In genomic region chr13:100601034-100601433, GRCm38 (mm10) we compare ENCODE assay signal across 16 mouse cellular contexts. TPM values are rescaled to one million over a fixed set of nuclear protein-coding genes. Genes with fewer than 3 reads are reported as not detected.
DNase-seq lines count a peak whose midpoint lies in the region; ATAC-seq and TF ChIP-seq lines count a peak whose summit lies in the region.
"Had no signal": no experiment of that assay in that cellular context is flagged by ENCODE, and none has a peak within 500 bp of the region (broad histone marks: within the 10 kb centered on the region; RNA-seq: fewer than 3 reads in every experiment).

No protein-coding gene starts in this region.

- H3K4me1 ChIP-seq in heart, embryonic 13.5 days: no peaks in the 10 kb centered on the region
- H3K4me1 ChIP-seq in brown adipose tissue, adult 24 weeks (ENCODE audit: control insufficient read depth, insufficient read depth, insufficient read length, low read length): peaks cover 3% of the 10 kb centered on the region; the same call in 1 of the 2 replicates
- H3K4me1 ChIP-seq in heart, embryonic 15.5 days (replicated peaks): 0 out of 2 replicates have a peak, but pooled peaks cover 2% of the 10 kb centered on the region
- H3K4me1 ChIP-seq in liver, embryonic 14.5 days (replicated peaks; ENCODE audit: control insufficient read depth in 2 of 2, insufficient read depth in 2 of 2, low read length in 1 of 2): peaks cover 0 to 11% of the 10 kb centered on the region in 2 experiments; a peak in 3 of 4 replicates
- no peaks in the 10 kb centered on the region for H3K4me1 ChIP-seq in hindbrain, postnatal 0 days (ENCODE audit: insufficient read depth, low read length)
- H3K4me1 ChIP-seq: hindbrain, embryonic 13.5 days; megakaryocyte, embryonic 14.5 days had no signal

- ATAC-seq in heart, embryonic 13.5 days (ENCODE audit: extremely low read depth, insufficient number of reproducible peaks, low FRiP score, low TSS enrichment): no peak
- ATAC-seq in heart, embryonic 15.5 days (replicated peaks; ENCODE audit: insufficient number of reproducible peaks, insufficient read depth, low FRiP score, low read depth): no peak
- peak; percentile 40 for ATAC-seq in liver, embryonic 14.5 days (ENCODE audit: insufficient read depth)
- ATAC-seq in hindbrain, postnatal 0 days: no peak

- H3K27me3 ChIP-seq in heart, embryonic 13.5 days (replicated peaks): no peaks in the 10 kb centered on the region
- H3K27me3 ChIP-seq in heart, embryonic 15.5 days: no peaks in the 10 kb centered on the region
- H3K27me3 ChIP-seq in liver, embryonic 14.5 days (ENCODE audit: control insufficient read depth, insufficient read depth, low read length): no peaks in the 10 kb centered on the region
- H3K27me3 ChIP-seq in hindbrain, postnatal 0 days (ENCODE audit: insufficient read depth, low read length): no peaks in the 10 kb centered on the region
- H3K27me3 ChIP-seq: hindbrain, embryonic 13.5 days; limb, embryonic 12.5 days; megakaryocyte, embryonic 14.5 days had no signal

- 0 out of 2 replicates have a peak overlapping the region, but pooled peaks have one; percentile 25 for H3K27ac ChIP-seq in heart, embryonic 13.5 days (replicated peaks)
- peak overlapping the region; percentile 60; the same call in 1 of the 2 replicates for H3K27ac ChIP-seq in brown adipose tissue, adult 24 weeks (replicated peaks; ENCODE audit: low read depth, low read length)
- peak overlapping the region; percentile 44; the same call in 1 of the 2 replicates for H3K27ac ChIP-seq in heart, embryonic 15.5 days
- H3K27ac ChIP-seq in liver, embryonic 14.5 days: no peak overlapping the region
- H3K27ac ChIP-seq in hindbrain, postnatal 0 days: no peak overlapping the region
- H3K27ac ChIP-seq: forebrain, embryonic 10.5 days; hindbrain, embryonic 13.5 days; limb, embryonic 12.5 days had no signal

- H3K9me3 ChIP-seq in heart, embryonic 13.5 days: no peaks in the 10 kb centered on the region
- H3K9me3 ChIP-seq in heart, embryonic 15.5 days (replicated peaks): no peaks in the 10 kb centered on the region
- H3K9me3 ChIP-seq in liver, embryonic 14.5 days (ENCODE audit: control insufficient read depth, low read length): no peaks in the 10 kb centered on the region
- H3K9me3 ChIP-seq in hindbrain, postnatal 0 days (ENCODE audit: low read length): no peaks in the 10 kb centered on the region
- H3K9me3 ChIP-seq: forebrain, embryonic 10.5 days; hindbrain, embryonic 13.5 days; limb, embryonic 12.5 days; megakaryocyte, embryonic 14.5 days had no signal

- peak overlapping the region; percentile 36 for H3K4me2 ChIP-seq in heart, embryonic 13.5 days
- peak overlapping the region; percentile 38 for H3K4me2 ChIP-seq in heart, embryonic 15.5 days
- peak overlapping the region; percentile 59 for H3K4me2 ChIP-seq in liver, embryonic 14.5 days (ENCODE audit: low read depth)
- H3K4me2 ChIP-seq in hindbrain, postnatal 0 days (ENCODE audit: low read depth, low read length): no peak overlapping the region
- H3K4me2 ChIP-seq: hindbrain, embryonic 13.5 days; limb, embryonic 12.5 days had no signal

- 26% methylated on average over 8 of the region's 8 CpGs for WGBS in heart, embryonic 13.5 days
- WGBS in heart, embryonic 15.5 days: 40% methylated on average over 8 of the region's 8 CpGs
- 30% methylated on average over 8 of the region's 8 CpGs for WGBS in liver, embryonic 14.5 days (ENCODE audit: insufficient replicate concordance)
- WGBS in hindbrain, postnatal 0 days: 65% methylated on average over 8 of the region's 8 CpGs

- H3K4me3 ChIP-seq in heart, embryonic 13.5 days: peak overlapping the region; percentile 25; the same call in 1 of the 2 replicates
- peak overlapping the region; percentile 36; the same call in 1 of the 2 replicates for H3K4me3 ChIP-seq in brown adipose tissue, adult 24 weeks (ENCODE audit: insufficient read depth, low read depth, low read length)
- peak overlapping the region; percentile 21 for H3K4me3 ChIP-seq in heart, embryonic 15.5 days
- H3K4me3 ChIP-seq in liver, embryonic 14.5 days (ENCODE audit: insufficient read depth in 1 of 2, low read depth in 2 of 2, low read length in 2 of 2): peak overlapping the region; percentile 27 to 31; a peak in 3 of 4 replicates
- no peak overlapping the region for H3K4me3 ChIP-seq in hindbrain, postnatal 0 days (ENCODE audit: low read length)
- H3K4me3 ChIP-seq: forebrain, embryonic 10.5 days; hindbrain, embryonic 13.5 days; limb, embryonic 12.5 days; megakaryocyte, embryonic 14.5 days had no signal

- no peak overlapping the region for H3K9ac ChIP-seq in heart, embryonic 13.5 days
- no peak overlapping the region for H3K9ac ChIP-seq in heart, embryonic 15.5 days
- peak overlapping the region; percentile 16 for H3K9ac ChIP-seq in liver, embryonic 14.5 days (replicated peaks)
- no peak overlapping the region for H3K9ac ChIP-seq in hindbrain, postnatal 0 days (replicated peaks; ENCODE audit: low read length)
- H3K9ac ChIP-seq: hindbrain, embryonic 13.5 days; limb, embryonic 12.5 days had no signal

- no peak for DNase-seq in heart, adult 8-10 months (ENCODE audit: low spot score)
- DNase-seq in liver, embryonic 14.5 days (ENCODE audit: low read depth in 3 of 3, low spot score in 3 of 3): no peak
- no peak for DNase-seq in hindbrain, postnatal 0 days (ENCODE audit: low spot score)
- no peak for DNase-seq in layer of hippocampus, adult 11-12 months (ENCODE audit: low spot score)
- DNase-seq: cerebellum, adult 2 months; embryo, embryonic 11 days; kidney, postnatal 25 days; layer of hippocampus, postnatal 36 days; thymus, postnatal 25 days had no signal

- TF ChIP-seq CTCF in liver, embryonic 14.5 days (IDR thresholded peaks at IDR 0.05; ENCODE audit: low read depth): no peak
- TF ChIP-seq CTCF in hindbrain, postnatal 0 days (IDR thresholded peaks at IDR 0.05; ENCODE audit: low read depth): no peak

- peaks cover 5% of the 10 kb centered on the region; the same call in 1 of the 2 replicates for H3K36me3 ChIP-seq in heart, embryonic 13.5 days
- H3K36me3 ChIP-seq in heart, embryonic 15.5 days: no peaks in the 10 kb centered on the region
- no peaks in the 10 kb centered on the region for H3K36me3 ChIP-seq in liver, embryonic 14.5 days (replicated peaks; ENCODE audit: control insufficient read depth, insufficient read depth, low read depth)
- H3K36me3 ChIP-seq in hindbrain, postnatal 0 days (ENCODE audit: insufficient read depth, low read length): no peaks in the 10 kb centered on the region
- H3K36me3 ChIP-seq: forebrain, embryonic 10.5 days; hindbrain, embryonic 13.5 days; limb, embryonic 12.5 days had no signal

- TF ChIP-seq EP300 in liver, embryonic 14.5 days (IDR thresholded peaks at IDR 0.05; ENCODE audit: low read depth): no peak

RNA-seq across cellular contexts. Expression of gene Marveld2, which starts 15.7 kb away (rescaled TPM):
- 4.0 TPM in 2 replicates for polyA plus RNA-seq in heart, embryonic 13.5 days (2015; fragmentation: Nextera tagmentation; extraction: Ambion mirVana)
- total RNA-seq in heart, adult 8-10 months (2022): under 1 TPM; 0.37 to 0.90 (median 0.63) TPM
- polyA plus RNA-seq in brown adipose tissue, adult 24 weeks (2012; ENCODE audit: insufficient read depth, insufficient read length, missing spikeins): 0.36 TPM in 1 of 2 replicates, not detected in the other
- 1.6 and 3.6 TPM in 2 replicates for polyA plus RNA-seq in heart, embryonic 15.5 days (2015; fragmentation: Nextera tagmentation; extraction: Ambion mirVana)
- polyA plus RNA-seq in liver, embryonic 14.5 days (2012; rRNA removed): 3.0 and 4.0 TPM in 2 replicates
- polyA plus RNA-seq in liver, embryonic 14.5 days (2014; fragmentation: Nextera tagmentation; extraction: Ambion mirVana): 5.9 and 6.5 TPM in 2 replicates
- 2.1 and 3.8 TPM in 2 replicates for total RNA-seq in hindbrain, postnatal 0 days (2014; rRNA removed)
- polyA plus RNA-seq in hindbrain, postnatal 0 days (2015; fragmentation: Nextera tagmentation; extraction: Ambion mirVana): 2.9 and 3.2 TPM in 2 replicates

RNA-seq across cellular contexts. Expression of gene Ocln, which starts 48.5 kb away (rescaled TPM):
- polyA plus RNA-seq in heart, embryonic 13.5 days (2015; fragmentation: Nextera tagmentation; extraction: Ambion mirVana): 2.5 and 2.6 TPM in 2 replicates
- 1 to 10 TPM in 1 of 4 experiments, under 1 TPM in 3; 0.24 to 1.1 (median 0.66) TPM for total RNA-seq in heart, adult 8-10 months (2022)
- polyA plus RNA-seq in brown adipose tissue, adult 24 weeks (2012; ENCODE audit: insufficient read depth, insufficient read length, missing spikeins): not detected in 2 replicates
- 2.2 and 3.8 TPM in 2 replicates for polyA plus RNA-seq in heart, embryonic 15.5 days (2015; fragmentation: Nextera tagmentation; extraction: Ambion mirVana)
- polyA plus RNA-seq in liver, embryonic 14.5 days (2012; rRNA removed): 2.1 and 2.4 TPM in 2 replicates
- 4.8 and 5.9 TPM in 2 replicates for polyA plus RNA-seq in liver, embryonic 14.5 days (2014; fragmentation: Nextera tagmentation; extraction: Ambion mirVana)
- total RNA-seq in hindbrain, postnatal 0 days (2014; rRNA removed): 12.4 and 12.9 TPM in 2 replicates
- 11.9 and 13.5 TPM in 2 replicates for polyA plus RNA-seq in hindbrain, postnatal 0 days (2015; fragmentation: Nextera tagmentation; extraction: Ambion mirVana)

RNA-seq across cellular contexts. Expression of gene Ak6, which starts 49.7 kb away (rescaled TPM):
- polyA plus RNA-seq in heart, embryonic 13.5 days (2015; fragmentation: Nextera tagmentation; extraction: Ambion mirVana): 230 and 262 TPM in 2 replicates
- total RNA-seq in heart, adult 8-10 months (2022): 10 to 100 TPM; 57.2 to 64.6 (median 60.3) TPM
- 91.5 and 104 TPM in 2 replicates for polyA plus RNA-seq in brown adipose tissue, adult 24 weeks (2012; ENCODE audit: insufficient read depth, insufficient read length, missing spikeins)
- polyA plus RNA-seq in heart, embryonic 15.5 days (2015; fragmentation: Nextera tagmentation; extraction: Ambion mirVana): 215 and 218 TPM in 2 replicates
- polyA plus RNA-seq in liver, embryonic 14.5 days (2012; rRNA removed): 74.2 and 111 TPM in 2 replicates
- 183 and 191 TPM in 2 replicates for polyA plus RNA-seq in liver, embryonic 14.5 days (2014; fragmentation: Nextera tagmentation; extraction: Ambion mirVana)
- 101 and 123 TPM in 2 replicates for total RNA-seq in hindbrain, postnatal 0 days (2014; rRNA removed)
- polyA plus RNA-seq in hindbrain, postnatal 0 days (2015; fragmentation: Nextera tagmentation; extraction: Ambion mirVana): 320 and 328 TPM in 2 replicates

RNA-seq across cellular contexts. Expression of gene Rad17, which starts 49.8 kb away (rescaled TPM):
- 22.2 and 22.9 TPM in 2 replicates for polyA plus RNA-seq in heart, embryonic 13.5 days (2015; fragmentation: Nextera tagmentation; extraction: Ambion mirVana)
- 10 to 100 TPM; 13.4 to 16.6 (median 15.6) TPM for total RNA-seq in heart, adult 8-10 months (2022)
- 13.5 and 19.4 TPM in 2 replicates for polyA plus RNA-seq in brown adipose tissue, adult 24 weeks (2012; ENCODE audit: insufficient read depth, insufficient read length, missing spikeins)
- polyA plus RNA-seq in heart, embryonic 15.5 days (2015; fragmentation: Nextera tagmentation; extraction: Ambion mirVana): 18.4 and 21.6 TPM in 2 replicates
- polyA plus RNA-seq in liver, embryonic 14.5 days (2012; rRNA removed): 4.9 and 8.5 TPM in 2 replicates
- 13.6 TPM in 2 replicates for polyA plus RNA-seq in liver, embryonic 14.5 days (2014; fragmentation: Nextera tagmentation; extraction: Ambion mirVana)
- 10.0 and 13.1 TPM in 2 replicates for total RNA-seq in hindbrain, postnatal 0 days (2014; rRNA removed)
- 12.3 and 14.1 TPM in 2 replicates for polyA plus RNA-seq in hindbrain, postnatal 0 days (2015; fragmentation: Nextera tagmentation; extraction: Ambion mirVana)

RNA-seq across cellular contexts. Expression of gene Taf9, which starts 50.3 kb away (rescaled TPM):
- polyA plus RNA-seq in heart, embryonic 13.5 days (2015; fragmentation: Nextera tagmentation; extraction: Ambion mirVana): 7.1 and 7.8 TPM in 2 replicates
- 10 to 100 TPM in 3 of 4 experiments, 1 to 10 TPM in 1; 9.1 to 14.5 (median 12.1) TPM for total RNA-seq in heart, adult 8-10 months (2022)
- not detected in 2 replicates for polyA plus RNA-seq in brown adipose tissue, adult 24 weeks (2012; ENCODE audit: insufficient read depth, insufficient read length, missing spikeins)
- 9.3 and 9.5 TPM in 2 replicates for polyA plus RNA-seq in heart, embryonic 15.5 days (2015; fragmentation: Nextera tagmentation; extraction: Ambion mirVana)
- polyA plus RNA-seq in liver, embryonic 14.5 days (2012; rRNA removed): 5.5 and 10.0 TPM in 2 replicates
- polyA plus RNA-seq in liver, embryonic 14.5 days (2014; fragmentation: Nextera tagmentation; extraction: Ambion mirVana): 18.0 and 20.8 TPM in 2 replicates
- 34.7 and 37.3 TPM in 2 replicates for total RNA-seq in hindbrain, postnatal 0 days (2014; rRNA removed)
- 38.0 and 42.8 TPM in 2 replicates for polyA plus RNA-seq in hindbrain, postnatal 0 days (2015; fragmentation: Nextera tagmentation; extraction: Ambion mirVana)

Comparison
In these comparisons a context has a peak if more than half of its experiments do, and no peak if none do; other contexts are left out.
1. H3K27ac ChIP-seq: peak in heart, embryonic 13.5 days (single experiment), brown adipose tissue, adult 24 weeks (single experiment) and heart, embryonic 15.5 days (single experiment); none in liver, embryonic 14.5 days (single experiment) and hindbrain, postnatal 0 days (single experiment).